Mouse (Mus musculus) heart, adult 11 months (tissue): ENCODE results near the gene Tap2.

ENCODE experiments used
- DNase-seq: peaks from one replicate; pipeline ENCODE4 v3.0.0; 2022

Gene Tap2

GRCm38 (mm10) chr17:34203444-34203843 is at the start of gene Tap2:
Tap2 (plus strand) TSS chr17:34203527.
- peak; percentile 93 for DNase-seq

- DNase-seq, result no peak
Measured at GRCm38 (mm10) chr17:34155534-34155933, 47.8 kb upstream of the Tap2 start.

GRCm38 (mm10) chr17:34164202-34164895 is 39.0 kb upstream of the Tap2 start:
- no peak for DNase-seq

GRCm38 (mm10) chr17:34165033-34165730 is 38.1 kb upstream of the Tap2 start:
- no peak for DNase-seq

GRCm38 (mm10) chr17:34169279-34169678 is 34.0 kb upstream of the Tap2 start:
- no peak for DNase-seq

- no peak for DNase-seq
Measured at GRCm38 (mm10) chr17:34170487-34170876, 32.8 kb upstream of the Tap2 start.

- peak; percentile 96 for DNase-seq
Measured at GRCm38 (mm10) chr17:34170877-34171498, 32.3 kb upstream of the Tap2 start.

- no peak for DNase-seq
Measured at GRCm38 (mm10) chr17:34172528-34172927, 30.8 kb upstream of the Tap2 start.

GRCm38 (mm10) chr17:34174075-34174474 is 29.3 kb upstream of the Tap2 start:
- no peak for DNase-seq

GRCm38 (mm10) chr17:34177179-34177578 is 26.1 kb upstream of the Tap2 start:
- DNase-seq, result no peak

GRCm38 (mm10) chr17:34179019-34179418 is 24.3 kb upstream of the Tap2 start:
- no peak for DNase-seq

GRCm38 (mm10) chr17:34179913-34180859 is 23.1 kb upstream of the Tap2 start:
- no peak for DNase-seq

- DNase-seq, result peak; percentile 87
Measured at GRCm38 (mm10) chr17:34183564-34184219, 19.6 kb upstream of the Tap2 start.

GRCm38 (mm10) chr17:34185526-34185925 is 17.8 kb upstream of the Tap2 start:
- peak; percentile 86 for DNase-seq

GRCm38 (mm10) chr17:34186885-34187260 is 16.5 kb upstream of the Tap2 start:
- no peak for DNase-seq

- DNase-seq, result peak; percentile 100
Measured at GRCm38 (mm10) chr17:34187261-34187916, 15.9 kb upstream of the Tap2 start, which contains the start of the genes Tap1 and Psmb9. Tap1 (plus strand) TSS chr17:34187553. Psmb9 (minus strand) TSS chr17:34187764.

GRCm38 (mm10) chr17:34188010-34188409 is 15.3 kb upstream of the Tap2 start:
- DNase-seq, result no peak

- DNase-seq, result peak; percentile 88
Measured at GRCm38 (mm10) chr17:34188986-34189385, 14.3 kb upstream of the Tap2 start.

- peak; percentile 86 for DNase-seq
Measured at GRCm38 (mm10) chr17:34192852-34193251, 10.5 kb upstream of the Tap2 start.

GRCm38 (mm10) chr17:34193468-34193867 is 9.9 kb upstream of the Tap2 start:
- peak; percentile 85 for DNase-seq

GRCm38 (mm10) chr17:34194723-34195122 is 8.6 kb upstream of the Tap2 start:
- DNase-seq, result no peak

GRCm38 (mm10) chr17:34196491-34196890 is 6.8 kb upstream of the Tap2 start:
- peak; percentile 92 for DNase-seq
